Mouse (Mus musculus) heart, postnatal 36 days (tissue): ENCODE data around the gene Ago3. TPM values are rescaled to one million over a fixed set of nuclear protein-coding genes. Genes with fewer than 3 reads are reported as not detected.

ENCODE experiments used
- DNase-seq, 2 experiments: peaks; one replicate each; pipeline ENCODE4 v3.0.0; 2021 to 2022
- intact Hi-C: fragments of 180-260 bp; cut with DNase I; formaldehyde crosslinking; loops from one replicate; pipeline ENCODE4 v1.15.1; 2025
- total RNA-seq, 2 experiments: library from RNA; stranded (reverse); gene quantifications; 2 replicates each; pipeline ENCODE4 v1.2.3; 2021

The Ago3 gene
- total RNA-seq, 2 experiments from 2014 or later: 9.0 to 11.7 TPM

- intact Hi-C loops: no loop called here
- DNase-seq: no peak
Measured at GRCm38 (mm10) chr4:126431746-126432145, 2.4 kb upstream of the Ago3 start.

DNA sequence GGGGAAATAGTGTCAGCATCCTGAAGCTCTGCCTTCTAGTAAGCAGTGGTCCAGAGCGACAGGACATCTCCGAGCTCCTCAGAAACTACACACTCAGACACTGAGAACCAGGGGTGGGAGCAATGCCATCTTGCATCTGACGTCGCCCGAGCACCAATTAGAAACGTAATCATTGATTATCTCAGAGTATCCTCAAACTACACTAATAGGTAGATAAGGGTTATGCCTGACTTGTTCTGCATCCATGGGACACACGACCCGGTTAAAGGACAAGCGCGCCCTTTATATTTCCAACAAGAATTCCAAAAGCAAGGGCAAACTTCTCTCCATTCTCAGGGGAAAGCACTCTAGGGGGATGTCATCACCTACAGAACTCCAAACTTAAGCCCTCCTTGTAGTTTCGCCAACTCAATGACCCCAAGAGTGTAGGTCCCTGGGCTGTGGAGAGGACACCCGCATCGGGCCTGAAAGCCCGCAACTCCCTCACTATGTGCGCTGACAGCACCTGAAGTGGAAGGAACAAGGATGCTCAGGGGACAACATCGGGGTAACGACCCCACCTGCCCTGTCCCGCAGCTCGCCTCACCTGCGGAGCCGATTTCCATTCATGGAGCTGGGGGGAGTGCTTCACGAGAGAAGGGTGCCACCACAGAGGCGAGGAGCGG, 542 bp downstream of the Ago3 start:
- intact Hi-C loops: loop anchor here (2.0 kb wide), 1 partner anchor 40 kb away; the partner anchor contains the start of gene Ago1
- DNase-seq: no peak

DNA sequence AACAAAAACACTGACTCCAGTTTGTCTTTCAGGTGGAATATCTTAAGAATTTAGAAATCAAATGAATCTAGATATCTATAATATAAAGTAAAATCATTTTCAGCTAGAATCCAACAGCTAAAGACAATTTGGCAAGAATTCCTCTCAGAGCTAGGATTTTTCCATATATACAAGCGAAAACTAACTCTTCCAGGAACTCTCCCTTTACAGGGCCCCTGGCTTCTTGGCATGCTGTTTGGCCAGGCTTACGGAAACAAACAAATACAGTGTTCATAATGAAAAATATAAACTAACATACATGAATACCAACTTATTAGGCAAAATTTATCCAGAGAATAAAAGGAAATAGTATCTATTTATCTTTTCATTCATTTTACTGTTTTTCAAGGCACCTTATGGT, 5.5 kb downstream of the Ago3 start:
- intact Hi-C loops: no loop called here
- no peak for DNase-seq

DNA sequence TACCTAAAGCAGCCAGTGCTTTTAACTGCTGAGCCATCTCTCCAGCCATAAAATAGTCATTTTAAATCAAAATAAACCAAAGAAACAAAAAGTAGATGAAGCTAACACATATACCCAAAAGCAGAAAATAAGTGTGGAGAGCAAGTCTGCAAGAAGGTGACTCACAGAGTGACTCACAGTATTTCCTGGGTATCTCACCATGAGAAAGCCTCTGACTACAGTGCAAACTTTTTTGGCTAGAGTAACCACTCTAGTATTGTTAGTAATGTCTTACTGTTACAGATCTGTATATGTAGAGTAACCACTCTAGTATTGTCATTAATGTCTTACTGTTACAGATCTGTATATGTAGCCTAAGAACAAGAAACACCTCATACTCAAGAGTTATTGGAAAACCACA, 13.6 kb downstream of the Ago3 start:
- no peak for DNase-seq
- intact Hi-C loops: no loop called here

GRCm38 (mm10) chr4:126412526-126412925, 16.8 kb downstream of the Ago3 start:
- DNase-seq: no peak
- intact Hi-C loops: no loop called here

DNA sequence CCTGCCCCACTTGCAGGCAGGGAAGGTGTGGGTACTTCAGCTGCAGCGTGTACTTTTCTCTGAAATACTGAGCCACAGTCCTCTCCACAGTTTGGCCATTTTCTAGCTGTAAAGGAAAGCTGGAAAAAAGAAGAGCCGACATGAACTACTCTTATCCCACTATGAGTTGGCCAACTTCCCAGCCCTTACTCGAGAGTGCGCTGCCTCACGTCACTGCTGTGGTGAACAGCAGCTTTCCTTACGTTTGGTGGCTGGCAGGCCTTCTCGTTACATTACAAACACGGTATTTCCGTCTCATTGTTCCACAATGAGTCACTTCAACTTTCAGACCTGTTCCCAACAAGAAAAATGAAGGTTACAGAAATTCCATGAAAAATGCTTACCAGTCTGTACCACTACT, 57.9 kb downstream of the Ago3 start:
- intact Hi-C loops: no loop called here
- peak in 1 of 2 experiments; percentile 5 for DNase-seq

DNA sequence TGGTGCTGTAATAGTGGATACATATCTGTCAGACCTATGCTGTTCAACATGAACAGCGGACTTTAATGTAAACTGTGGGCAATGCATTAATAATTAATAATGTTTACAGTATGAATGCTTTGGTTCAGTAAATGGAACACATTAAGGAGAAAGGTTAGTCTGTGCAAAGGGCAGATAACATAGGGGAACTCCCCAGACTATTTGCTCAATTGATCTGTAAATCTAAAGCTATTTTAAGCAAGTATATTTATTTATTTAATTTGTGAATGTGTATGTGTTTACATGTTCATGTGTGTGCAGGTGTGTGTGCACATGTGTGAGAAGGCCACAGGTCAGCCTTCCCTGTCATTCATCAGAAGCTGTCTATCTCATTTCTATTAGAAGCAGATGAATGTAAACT, 69.3 kb downstream of the Ago3 start:
- intact Hi-C loops: no loop called here
- DNase-seq: no peak

DNA sequence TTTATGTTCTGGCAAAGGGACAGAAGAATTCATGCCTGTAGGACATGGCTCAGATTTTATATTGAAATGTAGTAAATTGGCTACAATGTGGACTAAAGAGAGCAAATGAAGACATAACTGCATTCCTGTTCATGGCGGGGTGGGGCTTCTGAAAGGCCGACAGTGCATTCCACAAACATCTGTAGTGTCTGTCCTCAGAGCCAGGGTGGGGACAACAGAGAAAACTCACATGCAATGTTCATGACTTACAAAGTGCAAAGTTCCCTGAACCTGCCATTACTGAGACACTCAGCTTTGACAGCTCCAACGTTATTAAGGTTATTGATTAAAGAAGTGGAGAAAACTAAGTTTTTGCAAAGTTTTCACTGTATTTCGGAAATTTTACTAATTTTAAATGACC, 85.9 kb downstream of the Ago3 start:
- intact Hi-C loops: no loop called here
- no peak for DNase-seq

DNA sequence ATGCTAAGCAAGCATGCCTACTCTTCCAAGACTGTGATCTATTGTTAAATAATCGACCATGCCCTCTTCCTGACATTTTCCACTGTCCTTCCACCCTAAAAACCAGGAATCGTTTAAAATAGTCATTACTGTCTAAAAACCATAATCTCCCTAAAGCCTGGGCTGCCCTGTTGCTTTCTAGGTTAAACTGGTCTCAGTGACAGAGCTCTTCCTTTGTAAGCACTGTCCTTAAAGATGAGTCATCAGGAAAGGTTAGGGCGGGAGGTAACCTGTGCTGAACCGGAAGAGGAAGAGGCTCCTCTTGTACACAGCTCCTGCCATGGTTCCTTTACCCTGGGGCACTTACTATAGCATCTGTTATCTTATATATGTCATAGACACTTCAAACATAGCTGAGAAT, 89.9 kb downstream of the Ago3 start:
- DNase-seq: no peak

GRCm38 (mm10) chr4:126332358-126332757, 97.0 kb downstream of the Ago3 start:
- intact Hi-C loops: no loop called here
- DNase-seq: no peak

More for the DNA sequence above, 89.9 kb downstream of the Ago3 start:
- intact Hi-C loops: no loop called here

DNA sequence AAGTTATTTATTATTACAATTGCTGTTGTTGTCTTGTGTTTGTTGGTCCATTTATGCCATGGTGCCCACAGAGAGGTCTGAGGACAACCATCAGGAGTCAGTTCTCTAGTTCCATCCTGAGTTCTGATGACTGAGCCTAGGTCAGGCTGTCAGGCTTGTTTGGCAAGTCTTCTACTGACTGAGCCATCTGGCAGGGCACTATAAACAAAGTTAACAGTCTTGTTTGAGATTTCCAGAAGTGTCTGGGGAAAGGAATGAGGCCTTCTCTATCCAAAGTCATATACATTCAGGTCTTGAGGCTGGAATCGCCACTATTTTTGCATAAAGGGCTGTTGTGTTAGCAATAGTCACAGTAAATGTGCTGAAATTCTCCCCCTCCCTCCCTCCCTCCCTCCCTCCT, 97.6 kb downstream of the Ago3 start:
- no peak for DNase-seq
- intact Hi-C loops: no loop called here

GRCm38 (mm10) chr4:126330295-126330694, 99.1 kb downstream of the Ago3 start:
- no peak for DNase-seq
- intact Hi-C loops: no loop called here

DNA sequence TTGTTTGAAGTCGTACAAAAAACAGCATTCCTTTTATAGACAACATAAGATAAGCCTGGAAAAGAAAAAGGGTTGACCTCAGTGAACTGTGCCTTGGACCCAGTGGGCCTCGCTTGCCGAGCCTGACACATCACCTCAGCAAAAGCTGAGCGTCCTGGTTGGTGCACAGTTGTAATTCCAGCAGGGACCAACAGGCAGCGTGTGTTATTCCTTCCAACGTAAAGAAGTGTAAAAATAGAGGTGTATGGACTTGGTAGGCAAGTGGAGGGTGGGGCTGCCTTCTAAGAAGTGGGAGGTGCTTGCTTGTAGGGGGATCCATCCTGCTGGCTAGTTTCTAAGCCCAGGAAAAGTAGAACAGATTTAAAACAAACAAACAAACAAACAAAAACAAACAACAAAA, 103.3 kb downstream of the Ago3 start:
- intact Hi-C loops: no loop called here
- no peak for DNase-seq

DNA sequence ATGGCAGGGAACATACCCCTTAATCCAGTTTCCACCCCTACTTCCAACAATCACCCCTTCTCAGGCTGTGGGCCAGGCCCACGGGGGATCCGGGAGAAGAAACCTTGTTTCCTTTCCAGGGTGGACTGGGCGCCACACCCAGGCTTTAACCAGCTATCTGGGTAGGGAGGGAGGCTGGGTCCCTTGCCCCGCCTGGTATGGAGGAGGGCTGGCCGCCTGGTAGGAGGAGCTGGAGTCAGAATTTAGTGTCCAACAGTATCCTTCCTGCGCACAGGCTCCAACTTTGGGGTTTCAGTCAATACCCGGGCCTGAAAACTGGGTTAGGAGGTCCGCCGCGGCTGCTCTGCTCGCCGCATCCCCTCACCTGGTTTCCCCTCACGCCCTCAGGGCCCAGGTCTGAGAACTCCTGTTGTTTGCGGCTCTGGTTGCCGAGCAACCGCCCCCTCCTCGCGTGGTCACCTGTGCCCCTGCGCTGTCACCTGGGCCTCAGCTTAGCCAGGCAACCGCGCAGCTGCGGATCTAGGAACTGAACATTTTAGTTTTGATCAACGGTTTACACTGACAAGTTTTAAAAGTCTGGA, 104.0 kb downstream of the Ago3 start, which contains the start of gene Tekt2:
Gene Tekt2, minus strand, starts transcription at position 408 of the 581 bp plus-strand sequence.
- intact Hi-C loops: no loop called here
- no peak for DNase-seq

GRCm38 (mm10) chr4:126324861-126325260, 104.5 kb downstream of the Ago3 start:
- intact Hi-C loops: loop anchor here (5.0 kb wide), 2 partner anchors 142 to 228 kb away; partner anchors contain the start of genes Ago1 and Lsm10
- DNase-seq: no peak

DNA sequence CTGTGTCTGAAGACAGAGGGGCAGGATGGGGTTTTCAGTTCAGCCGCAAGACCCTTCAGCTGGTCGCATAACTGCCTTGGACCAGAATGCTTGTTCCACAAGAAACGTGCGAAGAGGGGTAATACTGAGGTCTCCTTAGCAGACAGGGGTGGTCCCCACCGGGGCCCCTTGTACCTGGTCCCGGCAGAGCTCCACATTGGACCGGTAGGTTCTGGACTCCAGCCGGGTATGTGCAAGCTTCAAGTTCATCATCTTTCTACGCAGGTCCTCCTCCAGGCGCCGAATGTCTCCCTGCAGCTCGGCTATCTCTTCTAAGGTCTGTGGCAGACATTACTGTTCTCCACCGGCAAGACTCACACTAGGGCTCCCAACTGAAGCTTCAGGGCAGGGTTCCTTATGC, 106.7 kb downstream of the Ago3 start:
- DNase-seq: no peak
- intact Hi-C loops: loop anchor here (5.0 kb wide), 2 partner anchors 145 to 225 kb away; partner anchors contain the start of genes Ago1 and Lsm10

- intact Hi-C loops: loop anchor here (5.0 kb wide), 2 partner anchors 145 to 225 kb away; partner anchors contain the start of genes Ago1 and Lsm10
- DNase-seq: no peak
Measured at GRCm38 (mm10) chr4:126321854-126322511, 107.4 kb downstream of the Ago3 start.

GRCm38 (mm10) chr4:126321111-126321853, 108.1 kb downstream of the Ago3 start, which contains the start of gene Adprhl2:
Gene Adprhl2, minus strand, starts transcription at chr4:126321703.
- intact Hi-C loops: loop anchor here (5.0 kb wide), 2 partner anchors 146 to 224 kb away; partner anchors contain the start of genes Ago1 and Lsm10
- peak; percentile 99 to 100 for DNase-seq

GRCm38 (mm10) chr4:126319806-126320205, 109.5 kb downstream of the Ago3 start:
- intact Hi-C loops: loop anchor here (5.0 kb wide), 2 partner anchors 147 to 223 kb away; partner anchors contain the start of genes Ago1 and Lsm10
- no peak for DNase-seq

GRCm38 (mm10) chr4:126316443-126317040, 112.8 kb downstream of the Ago3 start:
- no peak for DNase-seq
- intact Hi-C loops: no loop called here
